Mouse (Mus musculus) liver, embryonic 14.5 days (tissue): ENCODE data around the gene Aldh1l1.

Source experiments
- CTCF ChIP-seq: IDR thresholded peaks from 2 replicates; pipeline ENCODE4 v1.5.1; 2016; ENCODE audit warnings: antibody characterized with exemption, low read depth, control low read depth
- EP300 ChIP-seq: IDR thresholded peaks from 2 replicates; pipeline ENCODE4 v1.6.1; 2016; ENCODE audit warnings: antibody characterized with exemption, low read depth

DNA sequence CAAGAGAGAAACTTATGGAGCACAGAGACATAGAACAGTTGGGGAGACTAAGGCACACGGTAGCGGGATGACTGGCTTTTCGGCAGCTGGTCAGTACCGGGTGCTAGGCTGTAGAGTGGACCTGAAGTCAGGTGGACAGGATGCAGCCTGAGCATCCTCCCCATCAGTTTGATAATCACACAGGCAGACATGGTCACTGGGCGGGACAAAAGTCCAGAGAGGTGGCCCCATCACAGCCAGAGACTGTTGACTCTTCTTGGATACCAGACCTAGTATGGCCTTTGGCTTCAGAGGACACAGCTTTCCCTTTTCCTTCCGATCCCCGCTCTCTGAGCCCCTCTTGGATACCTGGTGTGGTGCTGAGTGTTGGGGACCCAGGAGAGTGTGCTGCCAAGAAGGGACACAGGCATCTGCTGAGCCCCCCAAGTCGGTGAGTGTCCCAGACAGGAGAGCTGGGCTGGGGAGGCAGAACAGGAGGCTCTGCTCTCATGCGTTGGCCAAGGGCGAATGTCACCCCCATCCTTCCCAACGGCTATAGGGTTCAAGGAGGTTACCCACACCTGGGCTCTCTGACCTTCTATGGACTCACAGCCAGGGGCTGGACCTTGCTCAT is 21.1 kb upstream of the Aldh1l1 start:
- TF ChIP-seq CTCF (no peak), EP300 (no peak)
